Mouse (Mus musculus) olfactory bulb, adult 2 months (tissue): ENCODE data around the gene Sh3bp4.

Experiments
- CTCF ChIP-seq: fragments of 200-500 bp; IDR thresholded peaks from 2 replicates; pipeline ENCODE4 v1.5.1; 2012; ENCODE audit warnings: low read depth, mild to moderate bottlenecking, low read length, moderate library complexity; ENCODE audit not compliant: insufficient read depth
- POLR2A ChIP-seq: fragments of 200-500 bp; IDR thresholded peaks from 2 replicates; pipeline ENCODE4 v1.6.1; 2012; ENCODE audit warnings: mild to moderate bottlenecking, low read depth, low read length, moderate library complexity; ENCODE audit not compliant: insufficient read depth

DNA sequence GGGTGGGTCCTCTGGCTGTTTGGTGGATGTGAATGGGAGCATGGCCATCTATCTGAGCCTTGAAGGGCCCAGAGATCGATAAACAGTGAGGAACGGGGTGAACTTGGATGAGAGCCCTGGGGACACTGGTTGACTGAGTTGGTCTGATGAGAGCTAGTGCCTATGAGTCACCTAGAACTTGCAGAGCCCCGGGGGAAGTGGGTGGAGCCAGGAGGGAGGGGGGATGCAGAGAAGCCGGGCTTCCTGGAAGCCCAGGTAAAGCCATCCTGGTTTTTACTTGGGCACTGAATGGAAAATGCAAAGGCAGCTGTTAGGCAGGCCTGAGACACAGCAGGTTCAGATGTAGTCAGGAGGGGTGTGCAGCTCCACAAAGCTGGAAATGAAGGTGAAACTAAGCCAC lies 63.1 kb downstream of the Sh3bp4 start:
- TF ChIP-seq POLR2A = no peak
- TF ChIP-seq CTCF = no peak
